Mouse (Mus musculus): Measurements from ENCODE around the gene Pygm.

The Pygm gene

DNA sequence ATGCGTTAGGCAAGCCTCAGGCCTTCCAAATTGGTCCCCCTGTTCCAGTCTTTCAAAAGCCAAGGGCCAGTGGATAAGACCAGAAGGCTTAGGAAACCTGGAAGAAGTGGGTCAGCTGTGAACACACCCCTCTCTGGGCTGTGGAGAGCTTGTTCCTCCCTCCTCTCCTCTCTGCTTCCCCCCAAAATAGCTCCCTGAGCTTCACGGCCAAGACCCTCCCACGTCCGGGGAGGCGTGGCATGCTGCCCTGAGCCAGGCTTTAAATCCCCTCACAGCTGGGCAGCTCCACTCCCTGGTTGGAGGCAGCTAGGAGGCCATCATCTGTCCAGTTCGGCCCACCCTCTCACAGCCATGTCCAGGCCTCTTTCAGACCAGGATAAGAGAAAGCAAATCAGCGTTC lies at the start of gene Pygm:
Gene Pygm, plus strand, starts transcription at position 272 of the 400 bp plus-strand sequence.
- DNase-seq, result peak; percentile 59

DNA sequence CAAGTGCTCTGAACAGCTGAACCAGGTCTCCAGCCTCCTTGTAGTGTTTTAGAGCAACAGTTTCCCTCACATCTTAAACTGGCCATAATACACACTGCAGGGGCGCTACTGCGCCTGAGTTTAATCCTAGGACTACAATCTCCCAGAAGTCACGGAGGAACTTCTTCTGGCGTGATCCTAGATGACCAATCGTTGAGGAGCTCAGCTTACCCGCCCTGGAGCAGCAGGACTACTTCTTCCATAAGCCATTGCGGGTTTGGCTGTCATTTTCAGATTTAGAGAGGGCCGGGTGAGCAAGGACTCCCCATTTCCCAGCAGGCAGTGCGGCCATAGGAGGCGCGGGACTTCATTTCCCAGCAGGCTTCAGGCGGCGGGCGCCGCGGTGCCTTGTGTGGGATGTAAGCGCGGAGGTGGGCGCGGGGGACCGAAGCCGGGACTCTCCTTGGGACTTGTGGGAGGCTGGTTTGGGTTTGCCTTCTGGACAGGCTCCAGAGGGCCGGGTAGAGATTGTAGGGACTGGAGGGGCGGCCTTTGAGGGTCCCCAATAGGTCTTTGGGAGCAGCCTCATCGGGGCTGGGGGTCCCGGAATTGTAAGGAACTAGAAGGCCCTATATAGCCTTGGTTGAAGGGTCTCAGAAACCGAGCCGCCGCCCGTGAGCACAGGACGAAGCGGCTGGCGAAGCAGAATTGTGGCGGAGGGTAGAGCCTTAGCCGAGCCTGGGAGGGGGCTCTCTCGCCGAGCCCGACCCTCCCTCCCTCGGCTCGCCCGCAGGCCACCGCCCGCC lies 49.3 kb upstream of the Pygm start, which contains the start of gene Men1:
Gene Men1, plus strand, starts transcription at position 307 of the 785 bp plus-strand sequence.
- peak; percentile 93 for DNase-seq

DNA sequence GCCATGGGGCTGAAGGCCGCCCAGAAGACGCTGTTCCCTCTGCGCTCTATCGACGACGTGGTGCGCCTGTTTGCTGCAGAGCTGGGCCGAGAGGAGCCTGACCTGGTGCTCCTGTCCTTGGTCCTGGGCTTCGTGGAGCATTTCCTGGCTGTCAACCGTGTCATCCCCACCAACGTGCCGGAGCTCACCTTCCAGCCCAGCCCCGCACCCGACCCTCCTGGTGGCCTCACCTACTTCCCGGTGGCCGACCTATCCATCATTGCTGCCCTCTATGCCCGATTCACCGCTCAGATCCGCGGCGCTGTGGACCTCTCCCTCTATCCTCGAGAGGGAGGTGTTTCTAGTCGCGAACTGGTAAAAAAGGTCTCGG lies 48.8 kb upstream of the Pygm start:
- peak; percentile 41 for DNase-seq

DNA sequence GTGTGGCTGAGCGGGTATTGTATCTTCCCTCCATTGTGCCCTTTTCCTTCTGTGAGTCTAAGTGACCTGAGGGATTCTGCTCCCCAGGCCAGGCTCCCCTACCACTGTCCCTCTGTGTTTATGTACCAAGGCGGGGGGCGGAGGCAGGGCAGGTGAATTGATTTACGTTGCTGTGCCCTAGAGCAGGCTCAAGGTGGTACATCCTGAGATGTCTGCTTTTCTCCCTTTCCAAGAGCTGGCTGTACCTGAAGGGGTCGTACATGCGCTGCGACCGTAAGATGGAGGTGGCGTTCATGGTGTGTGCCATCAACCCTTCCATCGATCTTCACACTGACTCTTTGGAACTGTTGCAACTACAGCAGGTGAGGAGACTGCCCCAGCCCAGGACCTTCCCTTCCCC lies 47.3 kb upstream of the Pygm start:
- no peak for DNase-seq

DNA sequence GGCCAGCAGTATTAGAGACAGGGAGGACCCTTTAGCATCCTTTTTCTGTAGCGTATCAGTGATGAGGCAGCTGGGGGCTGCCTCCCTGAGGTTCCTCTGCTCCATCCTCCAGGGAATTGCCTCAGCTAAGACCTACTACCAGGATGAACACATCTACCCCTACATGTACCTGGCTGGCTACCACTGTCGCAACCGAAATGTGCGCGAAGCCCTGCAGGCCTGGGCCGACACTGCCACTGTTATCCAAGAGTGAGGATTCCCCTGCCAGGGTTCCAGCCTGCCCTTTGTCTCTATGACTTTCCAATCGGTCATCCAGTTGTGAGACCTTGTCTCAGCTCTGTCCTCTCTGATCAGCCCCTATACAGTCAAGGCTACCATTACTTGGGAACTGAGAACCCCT lies 46.0 kb upstream of the Pygm start:
- DNase-seq, result no peak

DNA sequence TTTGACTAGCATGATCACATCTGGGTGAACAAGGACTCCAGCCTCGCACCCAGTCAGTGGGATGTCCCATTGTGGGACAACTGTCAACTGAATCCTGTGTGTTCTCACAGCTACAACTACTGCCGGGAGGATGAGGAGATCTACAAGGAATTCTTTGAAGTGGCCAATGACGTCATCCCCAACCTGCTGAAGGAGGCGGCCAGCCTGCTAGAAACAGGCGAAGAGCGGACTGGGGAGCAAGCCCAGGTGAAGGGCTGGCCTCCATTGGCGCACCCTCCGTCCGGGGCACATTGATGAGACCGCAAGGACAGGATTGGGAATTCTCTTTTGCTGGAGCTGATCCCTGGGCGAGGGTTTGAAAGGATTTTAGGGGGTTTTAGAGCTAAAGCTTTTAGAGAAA lies 45.5 kb upstream of the Pygm start:
- no peak for DNase-seq

DNA sequence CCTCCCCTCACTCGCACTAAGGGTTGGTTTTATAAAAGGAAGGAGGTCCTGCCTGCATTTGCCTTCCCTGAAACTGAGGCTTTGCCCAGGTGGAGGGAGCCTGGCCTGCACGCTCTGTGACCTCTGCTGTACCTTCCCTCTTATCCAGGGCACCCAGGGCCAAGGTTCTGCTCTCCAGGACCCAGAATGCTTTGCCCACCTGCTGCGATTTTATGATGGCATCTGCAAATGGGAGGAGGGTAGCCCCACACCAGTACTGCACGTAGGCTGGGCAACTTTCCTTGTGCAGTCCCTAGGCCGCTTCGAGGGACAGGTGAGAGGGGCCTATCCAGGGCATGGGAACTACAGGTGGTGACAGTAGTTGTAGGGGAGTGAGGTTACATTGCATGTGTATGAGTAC lies 45.0 kb upstream of the Pygm start:
- DNase-seq, result no peak

DNA sequence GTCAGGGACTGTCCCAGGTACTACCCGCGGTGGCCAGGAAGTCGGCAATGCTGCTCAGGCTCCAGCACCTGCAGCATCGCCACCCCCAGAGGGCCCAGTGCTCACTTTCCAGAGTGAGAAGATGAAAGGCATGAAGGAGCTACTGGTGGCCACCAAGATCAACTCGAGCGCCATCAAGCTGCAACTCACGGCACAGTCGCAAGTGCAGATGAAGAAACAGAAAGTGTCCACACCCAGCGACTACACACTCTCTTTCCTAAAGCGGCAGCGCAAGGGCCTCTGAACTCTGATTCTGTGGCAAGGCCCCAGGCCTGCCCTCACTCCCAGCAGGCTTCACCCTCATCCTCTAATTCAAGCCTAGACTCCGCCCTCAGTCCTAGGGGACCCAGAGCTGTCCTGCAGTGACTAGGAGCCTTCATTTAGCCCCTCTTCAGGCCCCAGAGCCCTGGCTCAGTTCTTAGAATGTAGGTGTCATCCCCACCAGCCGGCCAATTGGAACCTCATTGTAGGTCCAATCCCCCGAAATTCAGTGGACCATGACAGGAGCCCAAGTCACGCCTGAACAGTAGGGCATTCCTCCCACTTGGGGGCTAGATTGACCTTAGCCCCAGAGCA lies 44.2 kb upstream of the Pygm start:
- peak; percentile 75 for DNase-seq

DNA sequence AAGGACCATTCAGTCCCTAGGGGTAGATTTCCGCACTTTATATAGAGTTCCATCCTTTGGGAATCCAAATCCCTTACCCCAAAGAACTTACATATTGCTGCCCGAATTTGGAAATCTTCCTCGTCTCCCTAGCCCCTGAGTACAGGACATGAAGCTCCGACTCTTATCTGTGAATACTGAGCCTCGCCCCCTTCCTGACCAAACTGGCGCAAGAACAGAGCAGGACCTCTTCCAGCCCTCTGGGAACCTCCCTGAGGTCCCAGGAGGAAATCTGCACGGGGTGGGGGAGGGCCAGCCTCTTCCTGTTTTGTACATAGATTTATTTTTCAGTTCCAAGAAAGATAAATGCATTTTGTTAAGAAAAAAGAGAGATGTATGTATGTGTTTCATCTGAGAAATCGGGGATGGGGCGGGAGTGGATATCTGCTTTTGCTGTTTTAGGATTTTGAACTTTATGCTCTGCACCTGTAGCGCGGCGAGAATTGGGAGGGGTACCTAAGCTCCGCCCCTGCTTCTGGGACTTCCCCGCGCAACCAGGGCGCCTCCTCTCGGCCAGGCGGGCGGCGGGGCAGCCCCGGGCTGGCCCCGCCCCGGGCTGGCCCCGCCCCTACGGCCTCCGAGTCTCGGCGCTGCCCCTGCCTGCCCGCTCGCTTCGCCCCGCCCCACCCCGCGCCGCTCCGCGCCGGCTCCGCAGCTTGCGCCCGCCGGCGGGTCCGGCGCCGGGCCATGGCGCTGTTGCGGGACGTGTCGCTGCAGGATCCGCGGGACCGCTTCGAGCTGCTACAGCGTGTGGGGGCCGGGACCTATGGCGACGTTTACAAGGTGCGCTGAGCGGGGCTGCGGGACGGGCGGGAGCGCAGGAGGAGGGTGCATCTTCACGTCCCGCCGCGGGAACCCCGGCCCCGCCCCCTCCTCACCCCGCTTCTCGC lies 43.4 kb upstream of the Pygm start, which contains the start of gene Map4k2:
Gene Map4k2, plus strand, starts transcription at position 612 of the 929 bp plus-strand sequence.
- peak; percentile 89 for DNase-seq

DNA sequence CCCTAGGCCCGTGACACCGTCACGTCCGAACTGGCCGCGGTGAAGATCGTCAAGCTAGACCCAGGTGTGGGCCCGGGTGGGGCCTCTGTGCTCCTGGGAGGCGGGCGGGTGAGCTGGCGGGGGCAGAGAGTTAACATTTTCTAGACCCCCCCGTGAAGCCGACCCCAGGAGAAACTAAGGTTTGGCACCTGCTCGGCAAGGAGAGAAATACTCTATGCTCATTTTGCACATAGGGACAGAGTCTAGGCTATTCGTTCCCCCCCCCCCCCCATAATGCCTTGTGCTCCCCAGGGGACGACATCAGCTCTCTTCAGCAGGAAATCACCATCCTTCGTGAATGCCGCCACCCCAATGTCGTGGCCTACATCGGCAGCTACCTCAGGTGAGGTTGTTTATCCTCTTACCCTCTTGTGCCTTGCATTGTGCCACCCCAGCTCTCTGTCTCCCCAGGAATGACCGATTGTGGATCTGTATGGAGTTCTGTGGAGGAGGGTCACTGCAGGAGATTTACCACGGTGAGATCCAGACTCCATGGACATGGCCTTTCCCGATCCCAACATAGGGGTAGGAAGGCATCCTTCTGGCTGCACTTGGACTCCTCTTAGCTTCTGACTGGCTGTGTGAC lies 42.6 kb upstream of the Pygm start:
- no peak for DNase-seq

DNA sequence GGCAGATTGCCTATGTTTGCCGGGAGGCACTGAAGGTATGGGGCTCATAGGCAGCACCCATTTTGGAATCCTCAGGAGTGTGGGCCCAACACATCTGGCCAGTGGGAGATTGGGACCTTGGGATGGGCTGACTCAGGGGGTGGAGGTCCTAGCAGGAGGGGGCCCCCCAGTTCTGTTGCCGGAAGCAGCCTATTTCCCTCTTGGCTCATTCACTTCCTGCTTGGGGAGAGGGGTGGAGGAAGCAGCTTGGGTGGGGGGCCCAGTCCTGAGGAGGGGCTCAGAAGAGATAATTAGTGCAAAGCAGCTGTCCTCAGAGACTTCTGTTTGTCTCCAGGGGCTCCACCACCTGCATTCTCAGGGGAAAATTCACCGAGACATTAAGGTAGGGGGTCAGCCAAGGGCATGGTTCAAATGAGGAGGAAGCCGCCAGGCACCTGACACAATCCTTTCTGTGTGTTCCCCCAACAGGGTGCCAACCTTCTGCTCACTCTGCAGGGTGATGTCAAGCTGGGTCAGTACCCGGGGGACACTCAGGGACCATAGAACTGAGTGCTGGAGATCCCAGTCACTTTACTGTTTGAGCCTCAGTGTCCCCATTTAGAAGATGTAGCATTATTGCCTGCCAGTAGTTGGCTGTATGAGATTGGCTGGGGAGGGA lies 41.8 kb upstream of the Pygm start:
- DNase-seq, result no peak

DNA sequence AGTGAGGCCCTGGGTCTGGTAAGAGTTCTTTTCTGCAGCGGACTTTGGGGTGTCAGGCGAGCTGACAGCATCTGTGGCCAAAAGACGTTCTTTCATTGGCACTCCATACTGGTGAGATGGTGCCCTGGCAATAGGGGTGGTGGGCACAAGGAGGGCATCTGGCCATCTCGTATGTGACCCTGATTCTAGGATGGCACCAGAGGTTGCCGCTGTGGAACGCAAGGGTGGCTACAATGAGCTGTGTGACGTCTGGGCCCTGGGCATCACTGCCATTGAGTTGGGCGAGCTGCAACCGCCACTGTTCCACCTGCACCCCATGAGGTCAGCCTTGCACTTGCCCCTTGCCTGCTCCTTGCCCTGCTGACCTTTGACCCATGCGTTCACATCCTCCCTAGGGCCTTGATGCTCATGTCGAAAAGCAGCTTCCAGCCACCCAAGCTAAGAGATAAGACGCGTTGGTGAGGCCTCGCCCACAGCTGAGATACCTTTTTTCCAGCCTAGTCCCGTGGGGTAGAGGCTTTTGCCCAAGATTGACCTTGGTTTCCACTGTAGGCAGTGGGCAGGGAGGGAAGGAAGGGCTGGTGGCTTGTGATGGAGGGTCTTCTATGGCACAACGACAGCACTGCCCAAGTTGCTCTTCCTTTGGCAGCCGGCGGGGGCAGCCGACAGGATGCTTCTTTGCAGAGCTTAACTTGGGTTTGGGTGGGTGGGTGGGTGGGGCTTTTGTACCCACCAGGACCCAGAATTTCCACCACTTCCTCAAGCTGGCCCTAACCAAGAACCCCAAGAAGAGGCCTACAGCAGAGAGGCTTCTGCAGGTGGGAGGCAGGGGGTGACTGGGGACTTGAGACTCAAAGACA lies 40.9 kb upstream of the Pygm start:
- DNase-seq, result no peak

DNA sequence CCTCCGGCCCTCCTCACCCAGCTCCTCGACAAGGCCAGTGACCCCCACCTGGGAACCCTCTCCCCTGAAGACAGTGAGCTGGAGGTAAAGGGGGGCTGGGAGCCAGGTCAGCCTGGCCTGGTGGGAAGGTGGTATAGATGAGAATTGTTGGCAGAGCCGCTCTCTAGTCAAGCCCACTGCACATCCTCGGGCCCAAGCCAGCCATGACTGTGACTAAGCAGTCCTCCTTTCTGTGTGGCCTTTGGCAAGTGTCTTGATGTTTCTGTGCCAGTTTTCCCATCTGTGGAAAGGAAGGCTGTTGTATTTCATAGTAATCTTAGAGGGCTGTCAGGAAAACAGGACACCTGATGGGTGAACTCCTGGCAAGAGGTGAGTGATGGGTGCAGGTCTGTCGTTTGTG lies 40.2 kb upstream of the Pygm start:
- no peak for DNase-seq

DNA sequence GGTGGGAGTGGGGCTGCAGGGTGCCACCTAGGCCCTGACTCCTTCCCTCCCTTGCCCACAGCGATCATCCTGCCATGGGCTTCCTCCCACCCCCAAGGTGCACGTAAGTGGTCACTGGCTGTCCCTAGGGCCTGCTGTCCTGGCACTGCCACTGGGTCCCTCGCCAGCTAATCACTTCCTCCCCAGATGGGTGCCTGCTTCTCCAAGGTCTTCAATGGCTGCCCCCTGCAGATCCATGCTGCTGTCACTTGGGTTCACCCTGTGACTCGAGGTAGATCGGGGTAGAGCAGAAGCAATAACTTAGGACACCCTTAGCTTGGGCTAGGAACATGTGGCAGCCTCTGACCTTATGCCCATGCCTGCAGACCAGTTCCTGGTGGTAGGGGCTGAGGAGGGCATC lies 38.2 kb upstream of the Pygm start:
- no peak for DNase-seq

DNA sequence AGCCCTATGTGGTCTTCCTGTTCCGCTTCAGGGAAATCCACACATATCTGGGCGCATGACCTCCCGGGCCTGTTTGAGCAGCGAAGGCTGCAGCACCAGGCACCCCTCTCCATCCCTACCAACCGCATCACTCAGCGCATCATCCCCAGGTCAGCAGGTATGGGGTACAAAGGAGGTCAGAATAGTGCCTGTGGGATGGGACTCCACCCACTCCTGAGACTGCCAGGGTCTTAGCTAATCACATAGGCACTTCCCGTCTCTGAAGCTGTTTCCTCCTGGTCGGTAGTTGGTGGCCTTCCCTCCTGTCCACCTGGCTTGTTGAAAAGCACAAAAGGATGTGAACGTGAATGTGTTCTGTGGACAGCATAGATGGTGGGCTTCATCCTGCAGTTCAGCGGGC lies 37.5 kb upstream of the Pygm start:
- DNase-seq, result no peak

DNA sequence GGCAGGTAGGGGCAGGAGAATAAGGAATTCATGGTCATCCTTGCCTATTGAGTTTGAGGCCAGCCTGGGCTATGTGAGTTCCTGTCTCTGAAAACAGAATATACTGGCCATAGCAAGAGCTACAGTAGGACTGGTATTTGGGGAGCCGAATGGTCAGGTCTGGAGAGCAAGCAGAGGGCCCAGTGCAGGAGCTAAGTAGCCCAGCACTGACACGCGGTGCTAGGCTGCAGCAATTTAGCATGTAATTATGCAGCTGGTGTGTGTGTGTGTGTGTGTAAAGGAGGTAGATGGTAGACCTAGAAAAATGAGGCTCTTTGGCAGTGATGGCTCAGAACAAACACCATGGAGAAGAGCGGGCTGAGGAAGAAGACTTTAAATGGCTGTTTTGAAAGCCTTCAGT lies 36.6 kb upstream of the Pygm start:
- no peak for DNase-seq

DNA sequence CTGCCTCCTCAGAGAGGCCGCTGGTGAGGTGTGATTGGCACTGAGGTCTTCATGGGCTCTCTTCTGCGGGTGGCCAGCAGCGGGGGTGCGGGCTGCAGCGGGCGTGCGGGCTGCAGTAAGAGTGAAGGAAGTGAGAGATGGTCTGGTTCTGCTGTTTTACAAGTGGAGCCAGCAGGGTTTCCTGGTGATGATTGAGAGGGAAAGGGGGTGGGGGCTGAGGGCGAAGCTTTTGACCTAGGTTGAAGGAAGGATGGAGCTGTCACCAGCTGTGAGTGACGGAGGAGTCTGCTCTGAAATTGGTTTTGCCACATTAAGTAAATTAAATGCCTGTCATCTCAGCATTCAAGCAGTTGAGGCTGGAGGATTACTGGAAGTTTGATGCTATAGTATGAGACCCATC lies 35.5 kb upstream of the Pygm start:
- no peak for DNase-seq

DNA sequence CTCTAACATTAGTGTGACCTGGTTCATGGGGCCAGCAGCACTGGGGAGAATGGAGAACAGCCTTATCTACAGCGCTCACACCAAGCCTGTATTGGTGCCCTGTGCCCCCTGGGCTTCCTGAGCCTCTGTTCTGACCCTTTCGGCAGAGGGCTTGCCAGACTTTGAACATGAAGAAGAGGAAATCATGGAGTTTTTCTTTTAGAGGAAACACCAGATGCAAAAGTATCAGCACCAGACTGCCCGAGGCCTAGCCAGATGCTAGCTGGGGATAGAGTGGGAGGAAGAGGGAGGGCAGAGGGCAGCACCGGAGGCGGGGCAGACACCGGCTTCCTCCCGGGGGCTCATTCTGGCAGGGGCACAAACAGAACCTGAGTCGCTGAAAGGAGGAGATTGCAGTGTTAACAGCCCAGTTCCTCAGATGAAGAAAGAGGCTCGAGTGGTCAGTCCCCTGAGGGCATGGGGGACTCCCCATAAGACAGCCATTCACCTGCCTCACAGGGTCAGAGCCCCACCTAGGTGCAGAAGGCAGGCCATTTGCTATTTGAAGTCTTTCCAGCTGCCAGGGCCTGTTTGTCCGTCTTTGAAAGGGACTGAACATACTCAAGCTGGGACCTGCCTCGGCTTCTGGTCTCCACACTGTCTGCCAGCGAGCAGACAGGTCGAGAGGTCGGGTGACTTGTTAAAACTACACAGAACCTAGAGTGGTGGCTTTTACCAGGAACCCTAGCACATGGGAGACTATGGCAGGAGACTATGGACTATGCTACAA lies 34.8 kb upstream of the Pygm start:
- peak; percentile 32 for DNase-seq

DNA sequence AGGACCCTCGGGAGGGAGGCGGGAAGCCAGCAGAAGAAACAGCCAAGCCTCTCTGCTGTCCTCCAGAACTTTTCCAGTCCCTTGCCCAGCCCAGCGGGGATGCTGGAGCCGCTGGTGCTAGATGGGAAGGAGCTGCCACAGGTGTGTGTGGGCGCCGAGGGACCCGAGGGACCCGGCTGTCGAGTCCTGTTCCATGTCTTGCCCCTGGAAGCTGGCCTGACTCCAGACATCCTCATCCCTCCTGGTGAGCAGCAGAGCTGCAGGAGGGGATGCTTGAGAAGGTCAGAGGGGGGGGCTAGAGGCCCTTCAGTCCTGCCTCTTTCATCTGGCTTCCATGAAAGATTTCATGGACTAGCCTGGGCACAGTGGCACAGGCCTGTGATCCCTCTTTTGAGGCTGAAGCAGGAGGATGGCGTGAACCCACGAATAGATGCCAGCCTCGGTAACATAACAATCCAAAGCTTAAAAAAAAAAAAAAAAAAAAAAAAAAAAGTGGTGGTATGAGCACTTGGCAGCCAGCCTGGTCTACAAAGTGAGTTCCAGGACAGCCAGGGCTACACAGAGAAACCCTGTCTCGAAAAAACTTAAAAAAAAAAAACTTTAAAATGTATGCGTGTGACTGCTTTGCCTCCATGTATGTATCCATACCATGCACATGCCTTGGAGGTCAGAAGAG lies 32.6 kb upstream of the Pygm start:
- DNase-seq, result no peak

DNA sequence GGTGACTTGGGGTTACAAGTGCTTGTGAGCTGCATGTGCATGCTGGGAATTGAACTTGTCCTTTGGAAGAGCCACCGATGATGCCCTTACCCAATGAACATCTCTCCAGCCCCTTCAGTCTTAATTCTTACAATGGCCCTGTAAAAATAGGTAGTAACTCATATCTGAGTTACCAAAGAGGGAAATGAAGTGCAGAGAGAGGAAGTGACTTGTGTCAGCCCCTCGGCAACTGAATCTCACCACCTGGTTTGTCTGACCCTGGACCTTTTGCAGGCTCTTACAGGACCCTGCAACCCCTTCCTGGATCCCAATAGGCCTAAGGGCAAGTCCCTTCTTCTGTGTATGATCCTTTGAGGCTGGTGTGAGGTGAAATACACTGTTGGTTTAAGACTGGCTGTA lies 32.1 kb upstream of the Pygm start:
- no peak for DNase-seq
